Mouse (Mus musculus): ENCODE data around the gene Pskh1. TPM values are rescaled to one million over a fixed set of nuclear protein-coding genes. Genes with fewer than 3 reads are reported as not detected.

Pskh1 gene
- total and polyA plus RNA-seq, 3 experiments: 12.9 to 26.2 TPM; not detected in 1

GRCm38 (mm10) chr8:105938306-105938669 lies 38.0 kb downstream of the Pskh1 start, which contains the start of gene Psmb10 (continued):
- no peak for TF ChIP-seq UBTF (IDR thresholded peaks at IDR 0.05; ENCODE audit: borderline replicate concordance, insufficient read depth, low read depth, low read length)

DNA sequence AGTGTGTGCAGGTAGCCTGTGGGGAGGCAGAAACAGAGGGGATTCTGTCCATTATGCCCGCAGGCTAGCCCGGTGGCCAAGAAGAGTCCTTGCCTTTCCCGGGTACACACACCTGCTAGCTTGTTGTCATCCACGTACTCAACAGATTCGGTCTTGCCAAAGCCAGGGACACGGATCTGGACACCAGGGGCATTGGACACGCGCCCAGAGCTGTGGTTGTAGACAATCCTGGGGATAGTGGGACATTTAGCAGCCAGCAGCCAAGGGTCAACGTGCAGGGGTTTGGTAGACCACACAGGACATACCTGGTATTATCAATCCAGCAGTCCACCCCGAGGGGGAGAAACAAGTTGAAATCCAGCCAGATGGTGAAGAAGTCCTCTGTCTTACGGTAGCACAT lies 41.8 kb downstream of the Pskh1 start:
- Histone ChIP-seq H3K4me1 (ENCODE audit: control insufficient read depth in 1 of 2, insufficient read depth in 2 of 2, low read length in 2 of 2) (no peaks in the 10 kb centered on the region), H3K27me3 (ENCODE audit: control insufficient read depth in 1 of 2, insufficient read depth in 2 of 2, low read length in 2 of 2) (no peaks in the 10 kb centered on the region), H3K9ac (ENCODE audit: control insufficient read depth, low read depth, low read length, poor library complexity, severe bottlenecking) (no peak overlapping the region), H3K79me2 (ENCODE audit: control insufficient read depth, insufficient read depth, low read length, poor library complexity) (peaks cover 6% of the 10 kb centered on the region; the same call in 1 of the 2 replicates), H3K36me3 (ENCODE audit: control insufficient read depth in 1 of 2, insufficient read depth in 2 of 2, low read length in 2 of 2) (peaks cover 0 to 6% of the 10 kb centered on the region in 2 experiments; a peak in 2 of 4 replicates), H3K4me3 (ENCODE audit: control insufficient read depth in 1 of 2, insufficient read depth in 1 of 2, low read depth in 2 of 2, low read length in 2 of 2) (no peak overlapping the region), H3K9me3 (replicated peaks; ENCODE audit: insufficient read depth, low read length) (no peaks in the 10 kb centered on the region), H3K27ac (ENCODE audit: control insufficient read depth, low read depth, low read length) (no peak overlapping the region)
- TF ChIP-seq POLR2AphosphoS2 (IDR thresholded peaks at IDR 0.05; ENCODE audit: low read length): no peak
- TF ChIP-seq GABPA (IDR thresholded peaks at IDR 0.05; ENCODE audit: low read depth, low read length): no peak
- no peak for TF ChIP-seq MXI1 (IDR thresholded peaks at IDR 0.05; ENCODE audit: low read depth, low read length)
- no peak for TF ChIP-seq GATA1 (IDR thresholded peaks at IDR 0.05; ENCODE audit: low read depth, low read length)
- TF ChIP-seq NRF1 (IDR thresholded peaks at IDR 0.05; ENCODE audit: insufficient read depth, low read depth, low read length, poor library complexity, severe bottlenecking): no peak
- TF ChIP-seq KAT2A (conservative IDR thresholded peaks at IDR 0.05; ENCODE audit: low read depth, low read length): no peak
- TF ChIP-seq RAD21 (IDR thresholded peaks at IDR 0.05; ENCODE audit: low read depth, low read length): no peak
- no peak for TF ChIP-seq JUND (IDR thresholded peaks at IDR 0.05; ENCODE audit: low read depth, low read length)
- no peak for TF ChIP-seq MAX (IDR thresholded peaks at IDR 0.05; ENCODE audit: low read length)
- no peak for TF ChIP-seq TCF12 (IDR thresholded peaks at IDR 0.05; ENCODE audit: low read depth, low read length)
- DNase-seq (ENCODE audit: low read depth, low spot score): no peak

DNA sequence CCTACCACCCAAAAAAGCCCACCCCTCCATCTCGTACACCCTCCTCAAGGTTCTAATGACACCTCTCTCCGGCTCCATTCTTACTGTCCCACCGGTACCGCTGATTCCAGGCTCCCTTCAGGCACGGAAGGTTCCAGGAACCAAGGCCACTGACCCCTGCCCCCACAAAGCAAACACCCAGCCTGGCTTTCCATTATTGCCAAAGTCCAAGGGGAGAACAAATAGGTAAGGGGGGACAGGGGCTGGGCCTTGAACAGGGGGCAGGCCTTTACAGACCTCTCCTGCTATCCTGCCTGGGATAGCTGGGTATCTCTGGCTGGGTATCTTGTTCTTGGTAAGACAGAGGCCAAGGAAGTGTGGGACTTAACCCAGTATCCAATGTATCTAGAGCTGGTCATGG lies 42.3 kb downstream of the Pskh1 start:
- Histone ChIP-seq H3K36me3 (ENCODE audit: control insufficient read depth in 1 of 2, insufficient read depth in 2 of 2, low read length in 2 of 2) (peaks cover 0 to 6% of the 10 kb centered on the region in 2 experiments; a peak in 2 of 4 replicates), H3K27ac (ENCODE audit: control insufficient read depth, low read depth, low read length) (no peak overlapping the region), H3K27me3 (ENCODE audit: control insufficient read depth in 1 of 2, insufficient read depth in 2 of 2, low read length in 2 of 2) (no peaks in the 10 kb centered on the region), H3K9me3 (replicated peaks; ENCODE audit: insufficient read depth, low read length) (no peaks in the 10 kb centered on the region), H3K79me2 (ENCODE audit: control insufficient read depth, insufficient read depth, low read length, poor library complexity) (peaks cover 4% of the 10 kb centered on the region; the same call in 1 of the 2 replicates), H3K4me3 (ENCODE audit: control insufficient read depth in 1 of 2, insufficient read depth in 1 of 2, low read depth in 2 of 2, low read length in 2 of 2) (no peak overlapping the region), H3K4me1 (ENCODE audit: control insufficient read depth in 1 of 2, insufficient read depth in 2 of 2, low read length in 2 of 2) (no peaks in the 10 kb centered on the region), H3K9ac (ENCODE audit: control insufficient read depth, low read depth, low read length, poor library complexity, severe bottlenecking) (no peak overlapping the region)
- no peak for DNase-seq (ENCODE audit: low read depth, low spot score)
- TF ChIP-seq MYB (IDR thresholded peaks at IDR 0.05; ENCODE audit: low read depth, low read length) (no peak), BHLHE40 (IDR thresholded peaks at IDR 0.05; ENCODE audit: borderline replicate concordance, low read depth, low read length) (no peak)

GRCm38 (mm10) chr8:105943321-105943739 lies 43.1 kb downstream of the Pskh1 start, which contains the start of gene Lcat:
Gene Lcat (minus strand): TSS chr8:105943382.
- no peak within 1 kb of the TSS for H3K9ac ChIP-seq (ENCODE audit: control insufficient read depth, low read depth, low read length, poor library complexity, severe bottlenecking)
- H3K4me1 ChIP-seq (ENCODE audit: control insufficient read depth in 1 of 2, insufficient read depth in 2 of 2, low read length in 2 of 2): no peaks in the 10 kb centered on the region
- H3K27ac ChIP-seq (ENCODE audit: control insufficient read depth, low read depth, low read length): no peak within 1 kb of the TSS
- no peaks in the 10 kb centered on the region for H3K27me3 ChIP-seq (ENCODE audit: control insufficient read depth in 1 of 2, insufficient read depth in 2 of 2, low read length in 2 of 2)
- no peaks in the 10 kb centered on the region for H3K9me3 ChIP-seq (replicated peaks; ENCODE audit: insufficient read depth, low read length)
- no peak within 1 kb of the TSS for H3K4me3 ChIP-seq (ENCODE audit: control insufficient read depth in 1 of 2, insufficient read depth in 1 of 2, low read depth in 2 of 2, low read length in 2 of 2)
- no peak for TF ChIP-seq ZMIZ1 (IDR thresholded peaks at IDR 0.05; ENCODE audit: low read depth, low read length)
- TF ChIP-seq RAD21 (IDR thresholded peaks at IDR 0.05; ENCODE audit: low read depth, low read length): no peak
- no peak for TF ChIP-seq TCF12 (IDR thresholded peaks at IDR 0.05; ENCODE audit: low read depth, low read length)
- no peak for TF ChIP-seq SMC3 (IDR thresholded peaks at IDR 0.05; ENCODE audit: low read depth, low read length)
- TF ChIP-seq EP300 (IDR thresholded peaks at IDR 0.05; ENCODE audit: low read depth in 1 of 2, low read length in 2 of 2): no peak
- no peak for TF ChIP-seq POLR2A (IDR thresholded peaks at IDR 0.05; ENCODE audit: control insufficient read depth in 1 of 2, insufficient read depth in 1 of 2, low read depth in 1 of 2, low read length in 2 of 2, poor library complexity in 1 of 2)
- H3K79me2 ChIP-seq (ENCODE audit: control insufficient read depth, insufficient read depth, low read length, poor library complexity): no peaks in the 10 kb centered on the region
- DNase-seq (ENCODE audit: low read depth, low spot score): no peak
- peaks cover 0 to 6% of the 10 kb centered on the region in 2 experiments; a peak in 3 of 4 replicates for H3K36me3 ChIP-seq (ENCODE audit: control insufficient read depth in 1 of 2, insufficient read depth in 2 of 2, low read length in 2 of 2)

Data from MEL (cell line).